Comparison of ENCODE assay signal across 11 mouse cellular contexts in genomic region chr9:42865036-42865829, GRCm38 (mm10).
DNase-seq lines count a peak whose midpoint lies in the region; ATAC-seq and TF ChIP-seq lines count a peak whose summit lies in the region.
"Had no signal": no experiment of that assay in that cellular context is flagged by ENCODE, and none has a peak within 500 bp of the region (broad histone marks: within the 10 kb centered on the region; RNA-seq: fewer than 3 reads in every experiment).

No protein-coding gene starts in this region.

- no peak for TF ChIP-seq CTCF in kidney, postnatal 0 days (IDR thresholded peaks at IDR 0.05; ENCODE audit: low read depth)

- H3K4me2 ChIP-seq in kidney, postnatal 0 days (ENCODE audit: low read length), result no peak overlapping the region
- H3K4me2 ChIP-seq: hindbrain, embryonic 14.5 days; liver, embryonic 13.5 days had no signal

- peaks cover 3% of the 10 kb centered on the region; the same call in 1 of the 2 replicates for H3K4me1 ChIP-seq in kidney, postnatal 0 days (replicated peaks; ENCODE audit: insufficient read depth, low read length)

- H3K27me3 ChIP-seq in kidney, postnatal 0 days (ENCODE audit: insufficient read depth, low read length), result no peaks in the 10 kb centered on the region
- H3K27me3 ChIP-seq: liver, embryonic 13.5 days had no signal

- H3K9ac ChIP-seq in kidney, postnatal 0 days (ENCODE audit: low read depth, low read length), result no peak overlapping the region
- H3K9ac ChIP-seq: hindbrain, embryonic 14.5 days; liver, embryonic 13.5 days had no signal

- no peak overlapping the region for H3K27ac ChIP-seq in kidney, postnatal 0 days
- H3K27ac ChIP-seq: hindbrain, embryonic 14.5 days; liver, embryonic 13.5 days had no signal

- no peak overlapping the region for H3K4me3 ChIP-seq in kidney, postnatal 0 days (replicated peaks; ENCODE audit: low read depth, low read length)
- H3K4me3 ChIP-seq: liver, embryonic 13.5 days had no signal

- 36% methylated on average over 11 of the region's 11 CpGs for WGBS in kidney, postnatal 0 days

- DNase-seq in cerebellum, postnatal 25 days, result peak; percentile 19 to 48
- no peak for DNase-seq in cerebellum, adult 11 months
- DNase-seq in kidney, postnatal 0 days (ENCODE audit: low spot score), result peak; percentile 75
- DNase-seq in kidney, postnatal 36 days, result no peak
- DNase-seq in urinary bladder, postnatal 14 days (ENCODE audit: low spot score), result peak; percentile 16
- no peak for DNase-seq in urinary bladder, adult 18-20 months (ENCODE audit: low spot score in 2 of 2)
- peak; percentile 10 for DNase-seq in yolk sac, embryonic 10.5 days (ENCODE audit: low spot score)
- DNase-seq in ovary, postnatal 36 days (ENCODE audit: low spot score), result no peak
- DNase-seq: liver, embryonic 13.5 days had no signal

- ATAC-seq in kidney, postnatal 0 days (replicated peaks; ENCODE audit: low FRiP score, low read depth), result no peak
- ATAC-seq: Patski had no signal

- no peaks in the 10 kb centered on the region for H3K36me3 ChIP-seq in kidney, postnatal 0 days (ENCODE audit: insufficient read depth, low read length)
- H3K36me3 ChIP-seq: liver, embryonic 13.5 days had no signal

- no peaks in the 10 kb centered on the region for H3K9me3 ChIP-seq in kidney, postnatal 0 days (replicated peaks; ENCODE audit: low read length)
- H3K9me3 ChIP-seq: liver, embryonic 13.5 days had no signal

Comparison
In these comparisons a context has a peak if more than half of its experiments do, and no peak if none do; other contexts are left out.
1. DNase-seq: peak in cerebellum, postnatal 25 days (2 of 2), kidney, postnatal 0 days (single experiment), urinary bladder, postnatal 14 days (single experiment) and yolk sac, embryonic 10.5 days (single experiment); none in cerebellum, adult 11 months (single experiment), kidney, postnatal 36 days (0 of 2), urinary bladder, adult 18-20 months (0 of 2) and ovary, postnatal 36 days (single experiment).